Mouse (Mus musculus): Measurements from ENCODE around the gene Zfp667.

GRCm38 (mm10) chr7:6239787-6240186 is 46.6 kb upstream of the Zfp667 start:
- TF ChIP-seq POLR2A (IDR thresholded peaks at IDR 0.05; ENCODE audit: borderline replicate concordance, insufficient read depth, low read length) (no peak), CTCF (IDR thresholded peaks at IDR 0.05; ENCODE audit: borderline replicate concordance, insufficient read depth, low read depth, low read length) (no peak)

All from cerebellum, adult 2 months (tissue).